Mouse (Mus musculus) right cerebral cortex, postnatal 10 days (tissue): ENCODE data around the gene Limd2.

ENCODE experiments used
- DNase-seq, 2 experiments: peaks; one replicate each; pipeline ENCODE4 v3.0.0; 2021; ENCODE audit warnings: low spot score in 2 of 2

The Limd2 gene

DNA sequence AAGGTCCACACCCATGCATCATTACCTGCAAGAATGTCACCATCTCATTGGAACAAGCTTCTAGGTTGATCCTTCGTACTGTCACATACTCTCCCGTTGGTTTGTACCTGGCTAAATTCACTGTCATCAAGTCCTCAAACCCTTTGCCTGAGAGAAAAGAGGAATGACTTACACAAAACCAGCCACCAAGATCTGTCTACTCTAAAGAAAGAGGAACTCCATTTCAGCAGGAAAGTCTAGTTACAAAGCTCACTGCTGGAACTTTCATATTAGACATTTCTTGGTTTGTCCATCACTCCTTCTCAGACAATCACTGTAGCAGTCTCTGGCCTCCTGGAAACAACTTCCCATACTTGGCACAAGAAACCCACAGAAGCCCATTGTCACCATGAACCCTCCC lies 12.6 kb upstream of the Limd2 start:
- no peak for DNase-seq

DNA sequence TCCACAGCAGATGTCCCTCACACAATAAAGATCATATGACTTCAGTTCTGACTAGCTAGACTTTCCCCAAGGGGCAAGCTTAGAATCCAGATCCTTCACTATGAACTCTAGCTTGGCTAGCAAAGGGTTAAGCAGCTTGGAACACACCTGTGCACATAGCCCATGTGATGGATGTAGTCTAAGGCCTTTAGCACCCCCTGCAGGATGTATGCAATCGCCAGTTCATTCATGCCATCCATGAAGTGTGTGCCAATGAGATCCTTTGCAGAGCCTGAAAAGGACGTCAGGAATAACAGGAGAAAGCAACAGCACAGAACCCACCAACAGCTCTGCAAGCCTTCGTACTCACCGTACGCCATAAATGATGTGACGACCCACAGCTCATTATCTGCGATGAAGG lies 10.1 kb upstream of the Limd2 start:
- DNase-seq: no peak

DNA sequence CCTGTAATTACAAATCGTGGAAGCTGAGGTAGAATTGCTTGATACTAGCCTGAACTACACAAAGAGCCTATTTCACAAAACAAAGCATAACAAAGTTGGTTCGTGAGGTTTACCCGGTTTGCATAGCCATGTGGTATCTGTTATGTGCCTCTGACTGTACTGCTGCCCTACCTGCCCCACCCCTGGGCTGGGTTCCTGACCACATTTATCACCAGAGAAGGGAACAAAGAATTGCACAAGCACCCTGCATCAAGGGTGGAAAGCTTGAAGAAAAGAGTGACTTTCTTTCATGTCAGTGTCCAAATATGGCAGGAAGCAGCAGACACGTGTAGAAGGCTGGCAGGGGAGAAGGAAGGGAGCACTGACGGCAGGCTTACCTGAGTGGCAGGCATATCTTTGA lies 6.8 kb upstream of the Limd2 start:
- DNase-seq: no peak

DNA sequence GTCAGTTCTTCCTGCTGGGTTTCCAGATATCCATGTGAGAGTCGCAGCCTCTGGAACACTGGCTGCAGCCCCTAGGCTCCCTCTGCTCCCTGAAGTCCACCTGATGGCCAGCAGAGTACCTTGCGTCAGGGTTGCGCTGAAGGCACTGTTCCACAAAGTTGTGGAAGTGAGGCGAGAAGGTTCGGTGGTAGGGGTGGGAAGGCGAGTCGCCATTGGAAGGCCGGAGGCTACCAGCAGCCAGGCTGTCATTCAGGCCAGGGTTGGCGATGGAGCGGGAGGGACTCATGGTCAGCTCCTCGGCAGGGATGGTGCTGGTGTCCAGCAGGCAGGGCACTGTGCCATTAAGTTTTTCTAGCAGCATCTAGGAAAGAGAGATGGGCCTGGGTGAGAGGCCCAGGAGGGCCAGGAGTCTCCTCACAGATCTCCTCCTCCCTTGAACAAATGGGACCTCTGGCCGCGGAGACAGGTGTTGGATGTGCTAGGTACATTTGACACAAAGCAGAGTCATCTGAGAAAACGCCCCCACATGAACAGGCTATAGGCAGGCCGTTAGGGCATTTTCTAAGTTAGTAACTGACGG lies 4.0 kb upstream of the Limd2 start:
- no peak for DNase-seq

DNA sequence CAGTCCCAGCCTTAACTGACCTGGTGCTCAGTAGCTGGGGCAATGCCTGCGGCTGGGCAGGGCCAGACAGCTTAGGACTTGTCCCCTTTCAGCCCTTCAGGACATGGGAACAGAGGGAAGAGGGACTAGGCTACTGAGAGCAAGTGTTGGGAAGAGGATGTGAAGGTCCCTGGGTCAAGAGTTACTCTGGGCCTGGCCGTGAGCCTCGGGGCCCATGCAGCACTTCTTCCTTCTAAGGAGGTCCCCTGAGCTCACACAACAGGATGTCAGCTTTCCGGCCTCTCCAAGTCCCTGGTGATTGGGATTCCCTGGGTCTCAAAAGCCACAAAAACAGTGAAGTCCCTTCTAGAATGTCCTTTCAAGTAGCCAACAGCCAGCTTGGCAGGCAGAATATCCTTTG lies 2.9 kb upstream of the Limd2 start:
- no peak for DNase-seq

DNA sequence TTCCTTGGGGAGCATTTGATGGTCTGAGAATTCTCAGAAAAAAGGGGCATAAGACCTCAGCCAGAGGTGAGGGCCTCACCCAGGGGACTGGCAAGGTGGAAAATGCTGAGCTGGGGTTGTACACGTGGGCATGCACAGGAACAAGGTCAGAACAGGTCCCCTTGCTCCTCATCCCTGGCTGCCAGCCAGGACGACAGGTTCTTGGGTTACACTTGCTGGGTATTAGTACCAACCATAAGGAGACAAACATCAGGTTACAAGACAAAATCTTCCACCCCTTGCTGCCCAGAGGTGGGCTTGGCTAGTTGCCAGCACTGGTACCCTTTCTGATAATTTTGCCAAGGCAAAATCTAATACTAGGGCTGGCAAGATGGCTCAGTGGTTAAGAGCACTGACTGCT lies 1.6 kb upstream of the Limd2 start:
- DNase-seq: peak in 1 of 2 experiments; percentile 56

DNA sequence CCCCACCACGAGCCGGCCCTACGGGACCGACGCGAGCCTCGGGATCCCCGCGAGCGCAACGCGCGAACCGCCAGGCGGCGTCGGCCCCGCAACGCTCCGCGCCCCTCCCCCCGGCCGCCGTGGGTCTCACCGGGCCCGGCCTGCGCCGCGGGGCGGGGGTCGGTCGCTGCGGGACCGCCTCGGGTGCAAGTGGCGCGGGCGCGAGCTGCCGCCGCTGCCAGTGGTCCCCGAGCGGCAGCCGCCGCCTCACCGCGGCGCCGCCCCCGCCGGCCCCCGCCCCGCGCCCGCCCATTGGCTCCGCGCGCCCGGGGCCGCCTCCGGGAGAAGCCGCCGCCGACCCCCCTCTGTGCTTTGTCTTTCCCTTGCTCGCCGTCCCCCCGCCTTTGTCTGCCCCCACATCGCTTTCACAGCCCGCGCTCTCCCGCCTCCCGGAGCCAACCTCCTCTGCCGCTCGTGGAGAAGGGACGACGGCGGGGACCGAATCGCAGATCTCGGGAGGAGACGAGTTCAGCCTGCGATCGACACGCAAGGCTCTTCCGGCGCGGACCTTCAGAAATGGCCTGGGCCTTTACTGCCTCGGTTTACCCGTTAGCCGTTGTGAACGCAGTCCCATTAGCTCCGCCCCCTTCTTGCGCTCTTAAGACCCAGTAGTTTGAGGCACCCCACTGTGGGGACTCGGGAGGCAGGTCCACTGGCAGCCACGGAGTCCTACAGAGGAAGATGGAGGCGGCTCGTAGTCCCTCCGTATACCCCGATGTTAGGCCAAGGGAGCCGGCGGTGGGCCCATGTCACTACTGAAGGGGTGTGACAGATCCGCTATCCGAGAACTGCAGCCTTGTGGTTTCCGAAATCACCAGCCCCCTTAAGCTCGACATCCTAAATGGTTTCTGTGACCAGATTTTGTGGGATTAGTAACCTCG lies 479 bp downstream of the Limd2 start:
- peak; percentile 93 for DNase-seq

DNA sequence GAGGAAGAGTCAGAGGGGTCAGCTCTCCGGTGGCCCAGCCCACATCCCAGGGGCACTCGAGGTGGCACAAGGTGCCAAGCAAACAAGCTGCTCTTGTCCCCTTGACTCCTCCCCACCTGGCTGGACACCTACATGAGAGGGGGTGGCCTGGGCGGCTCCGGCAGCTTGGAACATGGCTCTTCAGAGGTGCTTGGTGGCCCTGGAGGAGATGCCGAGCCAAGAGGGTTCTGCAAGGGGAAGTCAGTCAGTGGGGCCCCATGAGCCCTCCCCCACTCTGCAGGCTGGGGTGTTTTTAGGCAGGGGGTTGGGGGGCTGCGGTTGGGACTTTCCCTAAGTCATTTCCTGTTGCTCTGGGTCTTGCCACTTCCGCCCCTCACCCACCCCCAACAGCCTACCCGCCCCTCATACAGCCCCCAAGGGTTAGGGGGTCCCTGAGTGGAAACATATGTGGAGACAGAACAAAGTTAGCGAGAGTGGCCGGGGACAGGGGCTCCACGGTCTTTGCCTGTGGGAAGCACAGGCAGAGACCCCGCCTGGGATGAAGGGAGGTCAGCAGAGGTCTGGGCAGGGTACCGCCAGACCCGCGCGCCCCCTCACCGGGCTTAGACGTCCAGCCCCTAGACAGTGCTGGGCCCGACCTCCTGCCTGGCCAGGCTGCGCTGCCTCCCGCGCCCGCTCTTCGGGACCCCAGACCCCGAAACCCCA lies 1.3 kb downstream of the Limd2 start:
- DNase-seq: peak; percentile 72

DNA sequence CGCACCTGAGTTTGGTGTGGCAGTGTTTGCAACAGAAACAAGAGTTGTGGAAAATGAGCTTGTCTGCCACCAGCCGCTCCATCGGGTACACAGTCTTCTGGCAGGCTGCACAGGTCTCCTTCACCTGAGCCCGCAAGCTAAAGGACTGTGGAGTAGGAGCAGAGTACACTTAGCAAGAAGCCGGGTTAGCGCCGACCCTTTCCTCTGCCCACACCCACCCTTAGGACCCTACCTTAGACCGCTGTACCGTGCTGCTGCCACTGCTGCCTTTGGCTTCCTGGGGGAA lies 1.8 kb downstream of the Limd2 start:
- DNase-seq: no peak

DNA sequence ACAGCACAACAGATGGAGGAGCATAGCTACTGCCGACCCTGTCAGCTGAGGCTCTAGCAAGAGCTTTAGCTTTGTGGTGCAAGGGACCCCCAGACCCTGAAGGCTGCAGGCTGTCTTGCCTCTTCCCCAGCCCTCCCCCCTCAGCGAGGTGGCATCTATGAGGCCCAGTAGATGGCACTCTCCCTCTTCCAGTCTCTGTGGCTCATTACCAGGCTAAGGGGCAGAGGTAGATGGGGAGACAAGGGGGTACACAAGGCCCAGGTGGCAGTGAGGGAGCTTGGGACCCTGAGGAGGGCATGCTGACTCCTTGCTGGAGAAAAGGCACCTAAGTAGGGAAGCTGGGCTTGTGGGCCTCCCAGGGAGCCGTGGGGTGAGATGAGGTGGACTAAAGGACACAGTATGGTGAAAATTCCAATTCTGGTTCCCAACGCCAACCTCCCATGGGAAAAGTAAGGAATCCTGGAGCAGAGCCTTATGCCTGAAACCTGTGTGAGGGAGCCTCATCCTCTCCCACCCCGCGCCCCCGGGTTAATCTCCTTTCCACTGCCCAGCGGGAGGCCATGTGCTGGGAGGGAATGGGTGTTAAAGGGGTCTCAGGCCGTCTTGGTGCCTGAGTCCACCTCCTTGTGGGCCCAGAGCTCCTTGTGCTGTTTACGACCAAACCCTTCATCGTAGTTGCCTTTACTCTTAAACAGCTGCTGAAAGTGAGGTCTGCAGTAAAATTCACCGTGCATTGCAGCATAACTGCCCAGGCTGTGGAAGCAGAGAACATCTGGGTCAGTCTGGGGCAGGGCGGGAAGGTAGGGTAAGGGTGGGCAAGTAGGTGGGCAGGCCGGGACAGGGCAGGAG lies 2.4 kb downstream of the Limd2 start:
- DNase-seq: peak in 1 of 2 experiments; percentile 49

DNA sequence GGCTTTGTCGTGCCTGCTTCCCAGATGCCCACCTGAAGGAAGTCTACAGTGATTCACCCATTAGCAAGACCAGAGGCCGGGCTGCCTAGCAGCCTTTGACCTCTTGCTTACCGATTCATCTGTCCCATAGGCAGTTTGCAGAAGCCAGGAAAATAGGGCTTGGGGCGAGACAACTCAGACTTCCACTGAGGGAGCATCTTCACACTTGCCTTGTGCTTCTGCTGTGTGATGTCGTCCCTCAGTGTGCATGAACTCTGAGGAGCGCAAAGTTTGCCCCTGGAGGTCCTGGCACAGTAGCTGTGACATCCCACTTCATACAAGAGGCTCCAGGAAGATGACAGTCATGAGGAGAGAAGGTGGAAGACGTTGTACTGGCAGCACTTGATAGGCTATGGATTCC lies 3.5 kb downstream of the Limd2 start:
- no peak for DNase-seq

DNA sequence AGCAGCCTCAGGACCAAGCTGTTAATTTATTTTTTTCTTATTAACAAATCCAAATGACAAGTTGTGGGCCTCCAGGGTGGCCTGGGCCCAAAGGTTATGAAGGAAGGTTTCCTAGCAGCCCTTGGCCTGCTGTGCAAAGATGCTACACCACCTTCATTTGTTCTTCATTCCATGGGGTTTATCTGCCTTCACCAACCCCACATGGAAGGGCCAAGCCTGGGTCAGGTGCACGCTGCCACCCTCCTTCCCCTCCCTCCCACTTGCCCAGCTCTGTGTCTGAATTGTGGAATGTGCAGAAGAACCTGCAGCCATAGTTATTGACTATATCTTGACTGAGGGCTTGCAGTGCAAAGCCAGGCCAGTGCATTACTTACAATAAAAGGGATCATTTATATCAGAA lies 4.4 kb downstream of the Limd2 start:
- peak in 1 of 2 experiments; percentile 28 for DNase-seq

DNA sequence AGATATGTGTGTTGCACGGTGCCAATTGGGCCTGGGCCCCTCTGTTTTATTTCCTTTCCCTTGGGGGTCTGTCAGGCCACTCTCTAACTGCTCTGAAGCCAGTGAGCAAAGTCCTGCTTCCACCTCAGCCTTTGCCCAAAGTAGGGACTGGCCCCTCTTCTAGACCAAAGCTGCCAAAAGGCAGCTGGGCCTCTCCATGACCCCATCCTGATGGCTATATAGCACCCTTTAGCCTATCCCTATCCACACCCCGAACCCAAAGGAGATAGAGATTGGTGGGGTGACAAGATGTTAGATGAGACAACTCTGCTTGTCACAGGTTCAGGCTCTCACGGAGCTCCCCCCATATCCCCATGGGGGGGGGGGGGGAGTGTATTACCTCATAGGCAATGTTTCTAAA lies 4.9 kb downstream of the Limd2 start:
- no peak for DNase-seq

DNA sequence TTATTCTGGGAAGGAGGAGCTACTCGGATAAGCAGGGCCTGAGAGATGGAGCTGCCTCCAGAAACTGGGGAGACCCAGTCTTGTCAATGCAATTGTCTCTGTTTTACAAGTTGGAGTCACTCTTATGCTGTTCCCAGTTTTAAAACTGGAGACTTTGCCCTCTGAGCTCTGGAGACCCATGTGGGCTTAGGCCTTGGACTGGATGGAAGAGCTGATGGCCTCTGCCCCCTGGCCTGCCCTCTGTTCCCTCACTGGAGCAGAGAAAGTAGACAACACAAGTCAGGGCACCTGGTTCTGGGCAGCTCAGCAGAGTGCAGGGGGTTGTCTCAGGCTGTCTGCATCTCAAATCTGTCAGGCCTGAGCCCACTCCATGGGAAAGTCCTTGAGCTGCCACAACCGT lies 5.9 kb downstream of the Limd2 start:
- DNase-seq: no peak

DNA sequence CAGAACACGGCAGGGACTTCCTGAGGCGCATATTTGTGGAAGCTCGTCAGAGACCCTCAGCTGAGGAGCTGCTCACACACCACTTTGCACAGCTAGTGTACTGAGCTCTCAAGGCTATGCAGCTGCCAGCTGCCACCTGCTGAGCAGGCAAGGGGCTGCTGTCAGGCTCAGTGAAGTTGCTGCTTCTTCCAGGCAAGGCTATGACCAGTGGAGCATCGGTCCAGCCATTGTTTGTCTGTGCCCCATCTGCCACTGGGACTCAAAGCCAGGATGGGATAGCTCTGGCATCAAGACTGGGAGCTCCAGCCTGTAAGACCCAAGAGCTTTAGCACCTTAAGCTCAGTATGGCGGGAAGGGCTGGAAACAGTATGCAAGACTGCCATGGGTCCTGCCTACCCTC lies 6.6 kb downstream of the Limd2 start:
- DNase-seq: no peak

DNA sequence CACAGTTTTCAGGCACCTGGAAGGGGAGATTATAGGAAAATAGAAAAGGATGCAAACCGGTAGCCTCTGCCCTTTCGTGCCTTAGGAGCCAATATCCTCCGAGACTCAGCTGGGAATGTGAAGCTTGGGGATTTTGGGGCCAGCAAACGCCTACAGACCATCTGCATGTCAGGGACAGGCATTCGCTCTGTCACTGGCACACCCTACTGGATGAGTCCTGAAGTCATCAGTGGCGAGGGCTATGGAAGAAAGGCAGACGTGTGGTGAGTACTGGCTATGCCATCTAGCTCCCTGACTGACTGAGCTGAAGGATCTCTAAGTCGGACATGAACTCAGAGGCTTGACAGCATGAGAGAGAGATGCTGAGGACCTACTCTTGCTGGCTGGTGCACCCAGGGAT lies 8.5 kb downstream of the Limd2 start:
- DNase-seq: peak; percentile 41 to 60

DNA sequence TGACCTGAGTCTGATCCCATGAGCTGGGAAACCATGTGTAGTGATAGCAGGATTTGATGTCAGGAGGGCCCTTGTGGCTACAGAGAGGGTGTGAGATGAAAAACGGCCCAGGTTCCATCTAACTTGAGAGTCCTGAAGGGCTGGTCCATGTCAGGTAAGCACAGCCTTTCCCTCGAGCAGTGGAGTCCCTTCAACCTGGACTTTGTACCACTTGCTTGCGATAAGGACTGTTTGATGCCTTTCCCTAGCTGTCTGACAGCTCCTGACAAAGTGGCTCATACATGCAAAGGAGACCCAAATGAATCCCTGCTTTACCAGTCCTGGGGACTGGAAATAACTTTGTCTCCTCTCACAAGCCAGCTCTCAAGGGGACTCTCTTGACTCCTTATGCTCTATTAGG lies 9.4 kb downstream of the Limd2 start:
- DNase-seq: no peak

DNA sequence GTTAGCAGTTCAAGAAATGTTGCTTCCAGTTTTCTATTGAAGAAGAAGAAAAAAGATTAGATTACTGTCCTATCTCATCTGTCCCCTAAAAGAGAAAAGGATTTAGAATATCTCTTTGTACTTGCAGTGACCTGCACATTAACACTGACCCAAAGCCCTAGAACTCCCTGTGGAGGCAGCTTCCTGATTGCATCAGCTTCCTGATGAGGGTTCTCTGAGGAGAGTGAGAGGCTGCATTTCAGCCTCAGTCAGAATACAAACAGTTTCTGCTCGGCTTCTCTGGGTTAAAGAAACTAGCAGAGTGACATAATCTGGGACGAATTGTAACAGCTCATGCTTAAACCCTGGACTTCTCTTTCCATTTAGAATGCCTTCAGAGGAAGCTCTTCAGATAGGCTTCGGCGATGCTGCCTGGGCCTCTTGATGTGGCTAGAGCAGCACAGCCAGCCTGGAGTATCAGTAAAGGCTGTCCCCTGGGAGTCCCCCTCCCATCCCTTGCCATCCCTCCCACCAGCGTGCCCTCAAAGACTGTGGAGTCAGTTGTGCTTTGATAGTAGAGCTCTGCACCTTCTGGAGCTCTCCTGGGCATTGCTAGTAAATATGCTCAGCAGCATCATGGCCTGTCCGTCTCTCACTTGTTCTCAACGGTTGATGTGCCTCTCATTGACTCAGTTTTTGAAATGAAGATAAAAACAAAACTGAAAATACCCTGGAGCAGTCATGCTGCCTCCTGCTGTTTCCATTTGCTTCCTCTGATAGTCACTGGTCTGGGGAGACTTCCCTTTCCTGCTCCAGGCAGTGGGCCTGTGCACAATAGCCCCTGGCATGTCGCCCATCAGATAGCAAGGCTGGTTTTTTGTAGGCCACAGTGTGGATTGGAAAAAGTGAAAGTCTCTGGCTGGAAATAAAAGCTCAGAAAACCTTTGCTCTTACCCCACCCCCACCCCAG lies 25.8 kb downstream of the Limd2 start:
- DNase-seq: peak; percentile 67 to 70

DNA sequence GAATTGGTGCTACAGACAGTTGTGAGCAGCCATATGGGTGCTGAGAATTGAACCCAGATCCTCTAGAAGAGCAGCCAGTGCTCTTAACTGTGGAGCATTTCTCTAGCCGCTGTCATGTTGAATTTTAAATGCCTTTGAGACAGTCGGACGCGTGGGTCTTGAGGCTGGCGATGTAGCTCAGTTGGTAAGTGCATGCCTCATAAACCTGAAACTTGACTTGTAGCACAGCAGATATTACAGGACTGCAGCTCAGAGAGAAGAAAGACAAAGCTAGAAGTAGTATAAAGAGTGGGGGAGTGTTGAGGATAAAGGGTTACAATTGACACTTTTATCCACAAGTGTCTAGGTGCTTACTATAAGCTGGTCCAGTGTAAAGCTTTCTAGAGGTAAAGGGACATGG lies 28.1 kb downstream of the Limd2 start:
- DNase-seq: no peak

DNA sequence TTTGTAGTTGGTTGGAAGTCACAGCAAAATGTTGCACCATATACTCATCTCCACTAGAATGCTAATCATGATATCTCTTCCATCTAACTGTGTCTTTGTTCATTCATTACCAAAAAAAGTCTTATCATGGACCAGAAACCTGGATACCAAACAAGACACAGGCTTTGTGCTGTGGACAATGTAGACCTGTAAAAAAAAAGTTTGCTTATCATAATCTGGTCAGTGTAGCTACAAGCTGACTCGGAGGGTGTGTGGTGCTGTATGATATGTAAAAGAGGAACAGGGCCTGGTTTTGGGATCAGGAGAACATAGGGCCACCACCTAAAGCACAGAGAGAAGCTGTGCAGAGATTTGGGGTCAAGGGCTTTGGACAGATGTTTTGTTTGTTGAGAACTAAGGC lies 31.2 kb downstream of the Limd2 start:
- DNase-seq: no peak
